In genomic region chr2:169912826-169913225, GRCm38 (mm10) we compare ENCODE assay signal across 18 mouse cellular contexts.
DNase-seq lines count a peak whose midpoint lies in the region; ATAC-seq and TF ChIP-seq lines count a peak whose summit lies in the region.
"Had no signal": no experiment of that assay in that cellular context is flagged by ENCODE, and none has a peak within 500 bp of the region (broad histone marks: within the 10 kb centered on the region; RNA-seq: fewer than 3 reads in every experiment).

No protein-coding gene starts in this region.

- no peak overlapping the region for H3K9ac ChIP-seq in ES-Bruce4 (ENCODE audit: low read depth, poor library complexity, severe bottlenecking)
- no peak overlapping the region for H3K9ac ChIP-seq in forebrain, embryonic 14.5 days (ENCODE audit: low read length)
- H3K9ac ChIP-seq: embryonic facial prominence, embryonic 15.5 days; limb, embryonic 13.5 days had no signal

- H3K9me3 ChIP-seq in ES-Bruce4 (replicated peaks; ENCODE audit: control insufficient read depth, insufficient read depth, low read length, poor library complexity, severe bottlenecking): no peaks in the 10 kb centered on the region
- H3K9me3 ChIP-seq in forebrain, embryonic 14.5 days (replicated peaks; ENCODE audit: control insufficient read depth, low read length): no peaks in the 10 kb centered on the region
- H3K9me3 ChIP-seq: embryonic facial prominence, embryonic 15.5 days; limb, embryonic 13.5 days had no signal

- peak; percentile 55; the same call in 1 of the 2 replicates for ATAC-seq in forebrain, embryonic 14.5 days

- H3K4me3 ChIP-seq in layer of hippocampus, adult 2 months: no peak overlapping the region
- H3K4me3 ChIP-seq in ES-Bruce4 (ENCODE audit: low read depth, low read length): peak overlapping the region; percentile 9; the same call in 1 of the 2 replicates
- H3K4me3 ChIP-seq in forebrain, embryonic 14.5 days (ENCODE audit: low read depth, low read length): no peak overlapping the region
- H3K4me3 ChIP-seq: embryonic facial prominence, embryonic 15.5 days; heart, adult 2 months; limb, embryonic 13.5 days; myocyte had no signal

- no peaks in the 10 kb centered on the region for H3K36me3 ChIP-seq in ES-Bruce4 (ENCODE audit: control insufficient read depth, insufficient read depth, low read length, poor library complexity, severe bottlenecking)
- H3K36me3 ChIP-seq in forebrain, embryonic 14.5 days (ENCODE audit: control insufficient read depth, insufficient read depth, low read length): no peaks in the 10 kb centered on the region
- H3K36me3 ChIP-seq: embryonic facial prominence, embryonic 15.5 days; G1E; limb, embryonic 13.5 days had no signal

- WGBS in forebrain, embryonic 14.5 days: 66% methylated on average over 14 of the region's 14 CpGs

- no peak for TF ChIP-seq EP300 in ES-Bruce4 (IDR thresholded peaks at IDR 0.05; ENCODE audit: insufficient read depth, low read depth, low read length)

- TF ChIP-seq POLR2A in ES-Bruce4 (IDR thresholded peaks at IDR 0.05; ENCODE audit: insufficient read depth, low read length): no peak

- no peaks in the 10 kb centered on the region for H3K4me1 ChIP-seq in ES-Bruce4 (ENCODE audit: control insufficient read depth, insufficient read depth, low read length)
- 0 out of 2 replicates have a peak, but pooled peaks cover 3% of the 10 kb centered on the region for H3K4me1 ChIP-seq in forebrain, embryonic 14.5 days (ENCODE audit: control insufficient read depth, insufficient read depth, low read length)
- H3K4me1 ChIP-seq: embryonic facial prominence, embryonic 15.5 days had no signal

- no peak overlapping the region for H3K4me2 ChIP-seq in forebrain, embryonic 14.5 days (ENCODE audit: low read length)
- H3K4me2 ChIP-seq: embryonic facial prominence, embryonic 15.5 days; limb, embryonic 13.5 days had no signal

- DNase-seq in layer of hippocampus, adult 2 months (ENCODE audit: low spot score in 2 of 2): peak; percentile 19 to 40
- DNase-seq in layer of hippocampus, adult 9-10 months (ENCODE audit: low spot score): no peak
- DNase-seq in forebrain, embryonic 14.5 days (ENCODE audit: low spot score): peak; percentile 74
- peak; percentile 19 to 72 for DNase-seq in layer of hippocampus, postnatal 14 days (ENCODE audit: low spot score in 2 of 2)
- no peak for DNase-seq in frontal cortex, postnatal 36 days (ENCODE audit: low spot score in 2 of 2)
- DNase-seq in right cerebral cortex, postnatal 25 days: no peak
- DNase-seq: cerebellum, postnatal 10 days; gastrocnemius, postnatal 14 days; heart, adult 2 months; kidney, adult 8-10 months; kidney, postnatal 4 days; lung, postnatal 10 days; thymus, postnatal 14 days had no signal

- no peak overlapping the region for H3K27ac ChIP-seq in layer of hippocampus, adult 2 months
- H3K27ac ChIP-seq in ES-Bruce4 (ENCODE audit: insufficient read depth, low read length): no peak overlapping the region
- no peak overlapping the region; the same call in 1 of the 2 replicates for H3K27ac ChIP-seq in forebrain, embryonic 14.5 days (ENCODE audit: low read depth, low read length)
- H3K27ac ChIP-seq: embryonic facial prominence, embryonic 15.5 days; heart, adult 2 months; limb, embryonic 13.5 days had no signal

- H3K27me3 ChIP-seq in ES-Bruce4 (ENCODE audit: control insufficient read depth, insufficient read depth, low read length, poor library complexity, severe bottlenecking): no peaks in the 10 kb centered on the region
- no peaks in the 10 kb centered on the region for H3K27me3 ChIP-seq in forebrain, embryonic 14.5 days (replicated peaks; ENCODE audit: control insufficient read depth, insufficient read depth, low read length)
- H3K27me3 ChIP-seq: embryonic facial prominence, embryonic 15.5 days; limb, embryonic 13.5 days had no signal

- TF ChIP-seq CTCF in layer of hippocampus, adult 2 months (conservative IDR thresholded peaks at IDR 0.05): no peak
- TF ChIP-seq CTCF in ES-Bruce4 (IDR thresholded peaks at IDR 0.05; ENCODE audit: low read depth, low read length): no peak

Comparison
In these comparisons a context has a peak if more than half of its experiments do, and no peak if none do; other contexts are left out.
1. DNase-seq: peak in layer of hippocampus, adult 2 months (2 of 2), forebrain, embryonic 14.5 days (single experiment) and layer of hippocampus, postnatal 14 days (2 of 2); none in layer of hippocampus, adult 9-10 months (single experiment), frontal cortex, postnatal 36 days (0 of 2) and right cerebral cortex, postnatal 25 days (single experiment).